Mouse (Mus musculus) kidney, adult 9 months (tissue): Measurements from ENCODE around the gene Alg1.
"Not testable (repeated sequence)": the region's sequence is repeated elsewhere in the genome, so short reads cannot be mapped to it uniquely, and the experiment has no call there.

Experiments used
- DNase-seq: peaks from one replicate; pipeline ENCODE4 v3.0.0; 2022

Alg1 gene

DNA sequence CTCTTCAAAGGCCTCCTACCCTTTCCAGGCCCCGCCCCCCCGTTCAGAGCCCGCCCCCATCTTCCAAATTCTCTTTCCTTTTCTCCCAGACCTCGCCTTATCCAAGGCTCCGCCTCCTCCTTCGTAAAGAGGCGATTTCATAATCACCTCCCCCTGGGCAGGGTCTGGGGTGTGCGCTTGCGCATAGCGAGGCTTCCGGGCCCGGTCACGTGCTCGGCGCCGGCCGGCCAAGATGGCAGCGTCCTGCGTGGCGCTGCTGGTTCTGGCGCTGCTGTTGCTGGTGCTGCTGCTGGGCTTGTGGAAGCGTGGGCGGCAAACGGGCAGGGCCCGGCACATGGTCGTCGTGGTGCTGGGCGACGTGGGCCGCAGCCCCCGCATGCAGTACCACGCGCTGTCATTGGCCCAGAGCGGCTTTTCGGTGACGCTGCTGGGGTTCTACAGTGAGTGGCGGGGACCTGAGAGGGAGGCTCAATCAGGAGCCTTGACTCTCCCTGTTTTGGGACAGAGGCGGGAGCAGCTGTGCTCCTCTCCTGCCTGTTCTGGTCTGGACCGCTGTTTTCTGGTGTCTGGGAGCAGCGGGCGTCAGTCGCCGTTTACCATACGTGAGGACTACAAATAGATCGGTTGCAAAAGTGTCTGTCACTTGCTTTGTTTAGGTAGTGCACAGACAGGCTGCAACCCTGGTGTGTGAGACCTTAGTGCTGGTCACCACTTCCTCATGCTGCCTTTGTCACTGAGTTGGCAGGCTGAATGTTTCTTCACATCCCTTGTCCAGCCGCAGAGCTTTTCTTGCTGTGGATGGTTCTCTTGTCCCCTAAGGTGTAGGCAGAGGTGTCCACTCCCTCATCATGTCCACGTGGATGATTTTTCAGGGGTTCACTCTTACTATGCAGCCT, at the start of gene Alg1:
Gene Alg1 (plus strand): TSS at position 204 of the 896 bp plus-strand sequence.
- peak; percentile 96 for DNase-seq

DNA sequence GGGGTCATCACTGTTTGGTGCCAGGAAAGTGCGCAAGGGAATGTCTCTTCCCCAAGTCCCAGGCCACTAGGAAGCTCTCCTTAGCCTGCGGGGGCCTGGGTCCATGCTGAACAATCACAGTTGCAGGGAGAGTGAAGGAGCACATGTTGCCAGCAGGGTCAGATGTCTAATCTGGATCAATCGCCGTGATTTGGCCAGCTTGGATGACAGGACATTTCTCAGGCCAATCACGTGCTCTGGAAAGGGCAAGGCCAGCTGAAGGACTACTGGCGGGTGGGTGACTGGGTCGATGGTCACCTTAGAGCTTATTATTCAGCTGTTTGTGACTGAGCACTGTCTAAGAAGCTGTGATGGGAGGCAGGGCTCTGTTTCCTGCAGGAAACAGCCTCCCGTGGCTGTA, 49.3 kb upstream of the Alg1 start:
- DNase-seq: no peak

DNA sequence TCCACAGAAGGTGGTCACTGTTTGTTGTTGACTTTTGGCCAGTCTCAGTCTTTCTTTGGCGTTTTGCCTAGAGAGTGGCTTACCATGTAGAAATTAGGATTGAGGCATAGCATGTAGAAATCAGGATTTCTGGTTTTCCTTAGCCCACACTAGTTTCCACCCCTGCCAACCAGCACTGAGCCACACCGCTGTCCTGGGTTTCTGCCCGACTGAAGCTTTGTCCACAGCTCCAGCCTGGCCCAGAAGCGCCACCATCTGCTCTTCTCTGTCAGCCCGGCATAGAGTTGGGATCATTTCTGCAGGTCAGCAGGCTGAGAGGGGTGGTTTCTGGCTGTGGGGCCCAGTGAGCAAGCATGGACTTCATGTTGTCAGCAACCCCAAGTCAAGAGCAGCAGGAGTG, 48.5 kb upstream of the Alg1 start:
- DNase-seq: no peak

DNA sequence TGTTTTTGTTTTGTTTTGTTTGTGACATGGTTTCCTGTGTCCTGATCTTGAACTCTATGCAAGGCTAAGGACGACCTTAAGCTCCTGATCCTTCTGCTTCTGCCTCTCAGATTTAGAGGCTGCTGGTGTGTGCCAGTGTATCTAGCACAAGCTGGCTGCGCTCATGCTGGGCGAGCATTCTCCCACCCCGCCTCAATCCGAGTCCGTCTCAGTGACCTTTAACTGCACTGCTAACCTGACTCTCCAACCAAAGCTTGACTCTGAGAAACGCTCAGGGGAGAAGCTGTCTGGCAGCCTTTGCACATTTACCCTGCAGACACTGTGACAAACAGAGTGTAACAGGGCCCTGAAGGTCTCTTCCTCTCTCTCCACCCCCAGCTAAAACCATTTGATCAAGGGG, 47.7 kb upstream of the Alg1 start:
- peak; percentile 26 for DNase-seq

DNA sequence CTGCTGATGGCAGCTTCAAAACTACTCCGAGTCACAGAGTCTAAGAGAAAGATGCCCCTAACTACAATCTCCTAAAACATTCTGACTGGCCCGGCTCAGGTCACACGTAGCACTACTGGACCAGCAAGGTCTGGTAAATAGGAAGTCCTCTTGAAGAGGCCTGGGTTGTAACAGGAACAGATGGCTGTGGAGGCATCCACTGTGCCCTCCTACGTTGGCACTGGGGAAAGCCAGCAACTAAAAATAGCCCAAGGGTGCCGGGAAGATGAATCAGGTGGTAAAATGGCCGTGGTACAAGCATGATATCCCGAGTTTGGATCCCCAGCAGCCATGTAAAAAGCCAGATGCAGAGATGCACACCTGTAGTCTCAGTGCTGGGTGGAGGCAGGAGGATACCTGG, 47.2 kb upstream of the Alg1 start:
- DNase-seq: no peak

DNA sequence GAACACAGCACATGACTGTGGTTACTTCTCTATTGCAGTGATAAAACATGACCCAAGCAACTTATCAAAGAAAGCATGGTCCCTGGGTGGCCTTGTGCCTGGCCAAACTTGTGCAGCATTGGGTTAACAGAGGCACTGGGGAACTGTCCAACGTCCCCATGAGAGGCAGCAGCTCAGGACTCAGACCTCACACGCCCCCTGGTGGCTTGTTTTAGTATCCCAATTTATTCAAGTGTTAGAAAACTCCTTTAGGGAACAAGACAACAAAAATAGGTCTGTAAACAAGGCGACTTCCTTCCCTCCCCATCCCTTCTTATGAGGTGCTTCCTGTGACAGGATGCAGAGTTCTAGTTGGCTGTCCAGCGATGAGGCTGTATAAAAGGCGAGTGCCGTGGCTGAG, 38.3 kb upstream of the Alg1 start:
- DNase-seq: peak; percentile 81

DNA sequence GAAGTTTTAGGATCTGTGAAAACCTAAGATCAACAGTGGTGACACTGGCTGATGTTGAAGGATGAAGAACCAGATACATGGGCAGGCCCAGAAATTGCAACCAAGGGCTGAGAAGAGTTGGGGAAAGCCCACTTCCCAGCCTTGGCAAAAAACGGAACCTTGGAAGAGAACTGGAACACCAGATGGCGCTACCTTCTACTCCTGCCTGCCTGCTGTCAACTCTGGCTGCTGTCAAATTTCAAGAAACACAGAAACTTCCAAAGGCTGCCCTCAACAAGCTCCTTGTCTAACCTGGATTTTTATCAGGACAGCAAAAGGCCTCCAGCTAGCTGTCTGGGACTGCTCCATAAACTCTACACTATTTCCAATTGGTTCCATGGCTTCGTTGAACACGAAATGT, 30.7 kb upstream of the Alg1 start:
- DNase-seq: peak; percentile 74

DNA sequence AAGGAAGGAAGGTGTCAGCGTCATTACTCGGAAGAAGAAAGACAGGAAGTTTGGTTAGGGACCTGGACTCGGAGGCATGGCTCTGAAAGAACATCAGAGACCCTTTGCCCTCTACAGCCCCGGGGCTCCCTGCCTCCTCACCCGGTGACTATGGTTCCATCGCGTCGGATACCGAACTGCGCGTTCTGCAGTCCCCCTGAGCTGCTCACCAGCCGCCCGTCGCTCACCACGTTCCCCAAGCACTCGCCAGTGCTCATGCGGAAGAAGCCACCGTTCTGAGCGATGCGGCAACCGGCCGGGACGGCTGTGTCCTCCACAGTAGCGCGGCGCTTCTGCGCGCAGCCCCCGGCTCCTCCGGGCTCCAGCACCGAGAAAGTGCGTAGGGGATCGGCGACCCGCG, 30.2 kb upstream of the Alg1 start:
- DNase-seq: peak; percentile 11

DNA sequence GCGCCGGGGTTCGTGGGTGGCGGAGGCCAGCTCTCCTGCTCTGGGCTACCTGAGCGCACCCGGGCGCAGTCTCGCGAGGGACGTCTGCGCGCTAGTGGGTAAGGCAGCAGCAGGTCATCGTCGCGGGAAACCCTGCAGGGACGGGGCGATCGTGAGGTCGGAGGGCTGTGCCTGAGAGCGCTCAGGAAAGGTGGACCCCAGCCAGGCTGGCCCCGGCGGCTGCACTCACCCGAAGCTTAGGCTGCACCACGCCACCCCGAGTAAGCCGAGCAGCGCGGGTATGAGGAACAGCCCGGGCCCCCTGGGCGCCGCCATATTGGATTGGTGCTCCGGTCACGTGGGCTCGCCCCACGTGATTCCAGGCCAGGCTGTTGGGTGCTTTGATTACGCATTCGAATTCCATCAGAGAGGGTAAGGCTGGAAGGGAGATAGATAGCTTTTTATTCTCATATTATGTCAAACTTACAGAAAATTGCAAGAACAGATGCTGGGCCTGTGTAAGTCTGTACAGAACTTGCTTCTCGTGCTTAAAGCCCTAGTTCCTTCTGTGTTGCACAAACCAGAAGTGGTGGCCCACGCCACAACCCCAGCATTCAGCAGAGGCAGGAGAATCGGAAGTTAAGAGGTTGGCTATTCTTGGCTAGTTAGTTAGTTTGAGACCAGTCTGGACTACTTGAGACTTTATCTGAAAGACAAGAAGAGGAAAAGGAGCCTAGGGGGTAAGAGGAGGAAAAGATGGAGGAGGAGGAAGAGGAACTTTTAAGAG, 29.6 kb upstream of the Alg1 start, which contains the start of gene Nagpa:
Gene Nagpa (minus strand): TSS at position 345 of the 766 bp plus-strand sequence.
- peak; percentile 84 for DNase-seq

DNA sequence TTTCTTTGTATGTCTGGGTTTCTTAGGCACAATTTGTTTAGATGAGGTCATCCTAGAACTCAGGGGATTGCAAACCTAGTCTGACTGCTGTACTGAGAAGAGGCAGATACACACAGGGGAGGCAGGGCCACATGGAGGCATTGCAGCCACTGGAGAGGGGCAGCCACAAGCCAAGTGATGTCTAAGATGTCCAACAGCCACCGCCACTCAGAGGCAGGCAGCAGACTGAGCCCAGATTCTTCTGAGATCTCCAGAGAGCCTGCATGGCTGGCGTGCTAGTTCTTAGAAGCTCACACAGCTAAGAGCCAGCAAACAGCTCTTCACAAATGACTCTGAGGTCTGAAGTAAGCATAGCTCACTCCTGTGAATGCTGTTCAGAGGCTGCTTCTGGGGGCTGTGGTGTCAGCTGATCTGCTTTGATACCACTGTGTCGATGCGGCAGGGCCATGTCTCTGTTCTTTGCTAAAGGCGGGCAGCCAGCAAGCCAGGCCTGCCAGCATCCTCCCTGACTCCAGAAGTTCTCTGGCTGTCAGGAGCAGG, 27.9 kb upstream of the Alg1 start:
- no peak for DNase-seq

DNA sequence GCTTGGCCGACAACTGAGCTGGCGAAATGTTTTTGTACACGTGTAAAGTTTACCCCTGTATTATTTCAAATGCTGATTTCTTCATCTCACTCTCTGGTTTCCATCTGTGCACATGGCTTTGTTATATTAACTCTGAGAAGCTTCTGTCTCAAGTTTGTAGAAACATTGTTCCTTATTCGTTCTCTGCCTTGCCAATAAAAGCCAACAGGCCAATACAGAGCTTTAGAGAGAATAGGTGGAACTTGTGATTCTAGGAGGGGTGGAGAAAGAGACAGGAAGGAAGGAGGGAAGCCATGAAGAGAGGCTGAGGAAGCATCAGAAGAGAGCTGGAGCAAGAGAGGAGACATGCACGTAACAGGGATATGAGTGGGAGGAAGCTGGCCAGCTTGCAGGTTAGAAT, 27.4 kb upstream of the Alg1 start:
- no peak for DNase-seq

DNA sequence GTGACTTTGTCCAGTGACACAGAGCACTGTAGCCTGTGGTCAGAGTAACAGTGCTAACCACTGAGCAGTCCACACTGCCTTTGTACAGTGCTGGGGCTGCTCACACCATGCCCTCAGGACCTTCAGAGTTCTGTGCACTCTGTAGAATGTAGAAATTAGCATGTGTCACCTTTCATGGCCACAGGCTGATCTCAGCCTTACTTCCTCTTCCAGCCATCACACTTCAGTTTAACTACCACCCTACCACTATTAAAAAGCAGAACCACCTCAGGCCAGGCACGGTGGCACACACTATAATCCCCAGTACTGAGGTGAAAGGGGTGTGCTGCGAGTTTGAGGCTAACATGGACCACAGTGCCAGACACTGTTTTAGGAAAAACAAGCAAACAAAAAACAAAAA, 23.1 kb upstream of the Alg1 start:
- DNase-seq: no peak

DNA sequence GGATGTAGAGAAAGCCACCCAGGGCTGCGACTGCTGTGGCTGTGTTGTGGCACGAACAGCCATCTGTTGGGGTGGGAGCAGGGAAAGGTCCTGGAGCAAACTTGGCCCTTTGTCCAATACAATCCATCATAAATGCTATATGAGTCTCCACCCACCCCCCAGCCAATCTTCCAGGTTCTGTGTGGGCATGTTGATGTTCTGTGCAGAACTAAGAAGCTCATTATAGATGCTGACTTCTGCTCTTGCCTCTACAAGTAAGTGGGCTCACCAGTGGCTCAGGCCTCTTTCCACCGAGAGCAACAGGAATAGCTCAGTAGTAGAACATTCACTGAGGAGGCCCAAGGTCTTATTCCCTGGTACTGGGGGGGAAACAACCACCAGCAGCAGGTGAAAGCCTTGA, 21.3 kb upstream of the Alg1 start:
- no peak for DNase-seq

DNA sequence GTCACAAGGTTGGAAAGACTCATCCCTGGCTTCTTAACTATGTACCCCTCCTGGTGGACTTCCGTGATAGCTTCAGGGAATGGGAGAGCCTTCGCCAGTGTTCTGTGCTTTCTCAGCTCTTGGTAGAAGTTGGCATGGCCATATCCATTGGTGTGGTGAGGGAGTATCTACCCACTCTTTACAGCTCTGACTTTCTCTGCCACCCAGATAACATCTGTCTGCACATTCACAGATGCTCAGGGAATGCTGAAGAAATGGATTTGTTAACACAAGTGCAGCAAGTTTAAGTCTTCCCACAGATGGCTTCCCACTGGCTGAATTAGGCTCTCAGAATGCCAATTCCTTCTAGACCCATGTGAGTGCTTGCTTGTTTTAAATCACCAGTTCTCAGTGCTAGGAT, 19.3 kb upstream of the Alg1 start:
- no peak for DNase-seq

DNA sequence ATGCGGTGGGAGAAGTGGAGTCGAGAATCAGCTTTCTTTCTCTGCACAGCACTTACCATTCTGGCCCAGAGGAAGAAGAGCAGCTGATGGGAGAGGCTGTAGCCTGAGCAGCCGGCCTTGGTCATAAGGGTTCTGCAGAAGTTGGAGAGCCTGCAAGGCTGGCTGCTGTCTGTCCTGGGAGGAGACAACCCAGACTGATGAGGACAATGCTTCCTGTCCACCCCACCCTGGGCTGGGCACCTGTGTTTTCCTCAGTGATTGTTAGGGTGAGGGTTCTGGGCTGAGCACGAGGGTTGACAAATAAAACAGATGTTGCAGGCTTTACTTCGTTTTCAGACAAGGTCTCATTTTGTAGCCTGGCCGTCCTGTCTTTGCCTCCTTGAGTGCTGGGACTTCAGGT, 16.7 kb upstream of the Alg1 start:
- DNase-seq: no peak

DNA sequence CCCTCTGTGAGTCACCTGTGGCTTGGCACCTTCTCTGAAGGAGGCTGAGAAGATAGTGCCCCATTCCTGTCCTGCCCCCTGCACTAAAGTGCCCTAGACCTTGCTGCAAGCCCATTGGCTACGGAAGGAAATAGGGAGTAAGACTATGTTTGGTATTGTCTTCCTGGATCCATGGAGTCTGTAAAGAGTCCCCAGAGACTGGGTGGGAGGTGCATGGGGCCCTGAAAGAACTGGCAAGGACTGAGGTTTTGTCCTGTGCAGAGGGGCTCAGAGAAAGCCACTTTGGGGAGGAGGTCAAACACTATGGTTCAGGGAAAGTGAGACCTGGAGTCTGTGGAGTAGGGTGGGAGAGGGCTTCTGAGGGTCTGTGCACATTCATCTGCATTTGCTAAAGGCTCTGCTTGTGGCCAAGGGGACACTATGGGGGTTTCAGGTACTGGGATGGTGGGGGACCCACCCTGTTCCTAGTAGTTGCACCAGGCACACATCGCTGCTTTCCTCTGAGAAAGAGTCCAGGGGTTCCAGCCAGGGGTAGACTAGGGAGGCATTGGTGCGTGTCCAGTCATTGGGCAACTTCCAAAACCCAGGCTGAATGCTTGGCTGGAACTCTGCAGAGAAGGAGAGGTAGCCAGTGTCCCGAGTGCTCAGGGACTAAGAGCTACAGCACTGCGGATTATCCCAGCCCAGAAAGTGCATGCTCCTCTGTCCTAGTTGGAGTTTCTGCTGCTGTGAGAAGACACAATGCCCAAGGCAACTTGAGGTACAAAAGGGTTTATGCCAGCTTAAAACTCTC, 15.9 kb upstream of the Alg1 start:
- peak; percentile 85 for DNase-seq

DNA sequence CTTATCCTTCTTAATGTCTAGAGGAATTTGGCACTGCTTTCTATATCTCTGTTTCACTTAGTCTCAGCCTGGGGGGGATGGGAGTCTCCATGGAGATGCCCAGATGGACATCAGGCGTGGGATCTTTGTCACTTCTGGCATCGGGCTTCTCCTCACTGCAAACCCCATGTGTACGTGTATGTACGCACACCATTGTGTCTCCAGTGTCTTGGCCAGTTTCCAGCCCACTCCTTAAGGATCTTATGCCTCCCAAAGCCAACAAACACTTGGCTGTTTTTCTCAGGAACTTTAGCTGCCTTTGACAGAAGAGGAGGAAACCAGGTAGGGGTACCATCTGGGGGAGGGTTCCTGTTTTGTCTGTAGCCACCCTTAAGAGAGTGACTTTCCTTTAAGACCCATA, 12.0 kb upstream of the Alg1 start:
- DNase-seq: no peak

DNA sequence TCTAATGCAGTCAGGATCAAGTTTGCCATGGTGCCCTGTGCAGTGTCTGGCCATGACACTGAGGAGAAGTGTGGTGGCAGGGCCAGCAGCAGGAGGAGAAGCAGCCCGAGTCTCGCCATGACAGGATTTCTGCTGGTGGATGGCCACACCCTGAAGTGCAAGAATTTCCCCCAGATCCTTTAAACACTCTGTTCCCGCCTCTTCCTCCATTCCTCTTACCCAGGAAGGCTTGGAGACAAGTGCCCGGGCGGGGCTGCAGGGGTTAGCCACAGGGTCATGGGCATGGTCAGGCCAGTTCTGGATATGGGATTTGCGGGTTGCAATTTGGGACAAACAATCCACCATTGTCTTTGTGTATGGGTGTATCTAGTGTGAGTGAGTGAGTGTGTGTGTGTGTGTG, 11.3 kb upstream of the Alg1 start, which contains the start of gene AU021092:
Gene AU021092 (minus strand): TSS at position 160 of the 400 bp plus-strand sequence.
- peak; percentile 58 for DNase-seq

DNA sequence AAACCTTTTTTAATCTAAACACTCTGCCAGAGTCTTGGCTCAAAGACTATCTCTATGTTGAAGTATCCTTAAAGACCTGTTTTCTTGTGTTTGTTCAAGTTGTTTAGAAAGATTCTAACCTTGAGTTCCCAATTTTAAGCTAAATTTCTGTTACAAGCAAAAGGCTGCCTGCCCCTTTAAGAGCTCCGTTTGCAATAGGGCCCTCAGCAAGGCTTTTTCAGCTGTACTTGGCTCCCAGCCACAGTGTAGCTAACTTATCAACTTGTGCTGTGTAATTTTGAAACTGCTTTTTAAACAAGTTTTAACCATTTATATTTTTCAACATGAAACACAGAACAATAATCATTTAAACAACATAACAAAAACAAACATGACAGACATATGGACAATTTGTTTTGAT, 6.9 kb upstream of the Alg1 start:
- DNase-seq: peak; percentile 44

DNA sequence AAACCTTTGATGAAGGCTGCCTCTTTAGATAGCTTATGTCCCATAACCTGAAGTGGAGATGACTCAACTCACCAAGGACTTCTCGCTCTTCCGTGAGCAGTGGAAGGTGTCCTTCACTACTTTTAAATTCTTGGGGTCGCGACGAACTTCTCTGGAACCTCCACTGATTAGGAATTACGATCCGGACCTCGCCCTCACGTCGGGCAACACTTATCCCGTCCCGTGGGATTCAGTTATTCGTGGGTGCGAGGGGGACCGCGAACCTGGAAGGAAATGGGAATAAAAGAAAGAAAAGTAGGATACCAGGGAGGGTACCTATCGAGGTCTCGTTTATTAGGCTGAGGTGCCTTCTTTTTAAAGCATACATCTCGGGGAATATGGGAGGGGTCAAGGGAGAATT, 5.9 kb upstream of the Alg1 start:
- DNase-seq: not testable (repeated sequence)

DNA sequence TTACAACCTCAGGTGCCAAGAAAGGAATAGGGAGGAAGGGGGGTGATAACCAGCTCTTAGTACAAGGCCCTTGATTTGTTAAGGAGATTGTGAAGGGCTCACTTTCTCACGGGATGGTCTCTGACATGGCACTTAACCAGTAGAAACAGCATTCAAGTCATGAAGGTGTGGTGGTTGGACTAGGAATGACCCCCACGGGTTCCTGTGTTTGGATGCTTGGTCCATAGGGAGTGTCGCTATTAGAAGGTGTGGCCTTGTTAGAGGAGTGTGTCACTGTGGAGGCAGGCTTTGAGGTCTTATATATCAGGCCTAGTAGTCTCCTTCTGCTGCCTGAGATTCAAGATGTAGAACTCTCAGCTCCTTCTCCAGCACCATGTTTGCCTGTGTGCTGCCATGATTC, 5.3 kb upstream of the Alg1 start:
- not testable (repeated sequence) for DNase-seq

DNA sequence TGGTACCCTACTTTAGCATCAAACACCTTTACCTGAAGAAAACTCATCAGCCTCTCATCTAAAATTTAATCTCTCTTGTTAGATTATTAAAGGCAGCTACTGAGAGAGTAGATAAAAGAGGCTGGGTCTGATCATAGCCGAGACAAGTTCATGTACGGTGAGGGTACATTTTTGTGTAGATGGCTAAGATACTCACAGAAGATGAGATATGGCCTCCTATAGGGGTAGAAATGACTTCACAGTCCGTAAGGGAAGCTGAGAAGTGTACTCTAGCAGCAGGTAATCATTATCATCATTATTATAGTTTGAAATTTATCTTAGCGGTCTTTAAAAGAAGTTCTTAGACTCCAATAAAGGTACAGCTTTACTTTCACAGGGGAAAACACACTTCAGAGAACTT, 439 bp upstream of the Alg1 start:
- no peak for DNase-seq

DNA sequence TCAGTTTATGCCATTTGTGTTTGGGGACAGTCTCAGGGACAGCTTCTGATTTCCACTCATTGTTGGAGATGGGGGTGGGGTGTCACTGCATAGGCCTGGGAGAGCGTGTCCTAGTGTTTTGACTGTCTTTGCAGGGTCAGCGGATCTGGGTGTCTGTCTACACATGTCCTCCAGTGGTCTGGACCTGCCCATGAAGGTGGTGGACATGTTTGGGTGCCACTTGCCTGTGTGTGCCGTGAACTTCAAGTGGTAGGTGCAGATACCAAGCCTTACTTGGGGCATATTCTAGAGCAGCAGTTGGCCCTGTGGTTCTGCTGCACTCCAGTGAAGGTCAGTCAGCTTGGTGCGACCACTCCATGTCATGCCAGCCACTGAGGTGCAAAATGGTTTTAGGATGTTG, 8.9 kb downstream of the Alg1 start:
- DNase-seq: no peak
